Mouse (Mus musculus) forebrain, embryonic 12.5 days (tissue): ENCODE results near the gene Plbd2. TPM values are rescaled to one million over a fixed set of nuclear protein-coding genes. Genes with fewer than 3 reads are reported as not detected.
"Not testable (repeated sequence)": the region's sequence is repeated elsewhere in the genome, so short reads cannot be mapped to it uniquely, and the experiment has no call there.

ENCODE experiments used
- ATAC-seq: fragments of 200-750 bp; cut with Nextera tagmentation; 2 replicates; pipeline ENCODE4 v1.8.0; 2017; ENCODE audit warnings: moderate TSS enrichment; ENCODE audit not compliant: low FRiP score
- H3K27ac ChIP-seq: fragments of 300-500 bp; sonication (generic); 2 replicates; pipeline ENCODE4 v1.5.1; 2016; ENCODE audit warnings: mild to moderate bottlenecking
- H3K27me3 ChIP-seq: fragments of 300-500 bp; sonication (generic); 2 replicates; pipeline ENCODE4 v1.6.1; 2016; ENCODE audit warnings: mild to moderate bottlenecking
- H3K36me3 ChIP-seq: fragments of 300-500 bp; sonication (generic); replicated peaks from 2 replicates; pipeline ENCODE4 v1.6.1; 2016; ENCODE audit warnings: mild to moderate bottlenecking
- H3K4me1 ChIP-seq: fragments of 300-500 bp; sonication (generic); 2 replicates; pipeline ENCODE4 v1.6.1; 2016
- H3K4me2 ChIP-seq: fragments of 300-500 bp; sonication (generic); 2 replicates; pipeline ENCODE4 v1.6.1; 2016; ENCODE audit warnings: mild to moderate bottlenecking, moderate library complexity
- H3K4me3 ChIP-seq: fragments of 300-500 bp; sonication (generic); replicated peaks from 2 replicates; pipeline ENCODE4 v1.5.1; 2016; ENCODE audit warnings: mild to moderate bottlenecking
- H3K9ac ChIP-seq: fragments of 300-500 bp; sonication (generic); 2 replicates; pipeline ENCODE4 v1.6.1; 2016; ENCODE audit warnings: mild to moderate bottlenecking
- H3K9me3 ChIP-seq: fragments of 300-500 bp; sonication (generic); 2 replicates; pipeline ENCODE4 v1.6.1; 2016
- WGBS: fragments of 180-500 bp; shearing (Covaris S2); methylation state at CpG from one replicate; pipeline ENCODE4 v1.1.7; 2016; 5-methylcytosine and 5-hydroxymethylcytosine counted together
- polyA plus RNA-seq: library from polyadenylated mRNA; unstranded; fragments of >200 nt; fragmentation: Nextera tagmentation; extraction: Ambion mirVana; gene quantifications from 2 replicates; pipeline ENCODE4 v1.2.1, GENCODE M21; 2016

Gene Plbd2
- polyA plus RNA-seq, 1 experiment from 2014 or later: 25.9 TPM

DNA sequence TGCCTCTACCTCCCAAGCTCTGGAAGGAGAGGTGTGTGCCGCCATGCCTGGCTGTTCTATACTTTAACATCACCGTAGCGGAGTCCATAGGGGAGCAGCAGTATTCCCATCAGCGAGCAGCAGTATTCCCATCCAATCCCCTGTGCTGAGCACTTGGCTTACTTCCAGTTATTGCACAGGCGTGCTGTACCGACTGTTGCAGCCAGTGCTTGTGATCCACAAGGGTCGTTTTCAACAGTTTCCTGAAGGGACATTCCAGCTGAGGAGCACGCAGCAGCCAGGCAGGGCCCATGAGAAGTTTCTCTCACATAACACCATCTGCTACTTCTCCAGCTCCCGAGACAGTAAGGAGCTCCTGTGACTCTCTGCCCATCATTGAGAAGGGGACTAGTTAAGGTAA is 3.1 kb upstream of the Plbd2 start:
- H3K9me3 ChIP-seq: no peaks in the 10 kb centered on the region
- H3K36me3 ChIP-seq: no peaks in the 10 kb centered on the region
- H3K4me3 ChIP-seq: no peak overlapping the region
- peaks cover 3% of the 10 kb centered on the region for H3K27me3 ChIP-seq
- peaks cover 31% of the 10 kb centered on the region for H3K4me1 ChIP-seq
- no peak overlapping the region for H3K4me2 ChIP-seq
- no peak overlapping the region for H3K9ac ChIP-seq
- no peak overlapping the region for H3K27ac ChIP-seq
- no peak for ATAC-seq
- 75% methylated on average over 9 of the region's 9 CpGs for WGBS

DNA sequence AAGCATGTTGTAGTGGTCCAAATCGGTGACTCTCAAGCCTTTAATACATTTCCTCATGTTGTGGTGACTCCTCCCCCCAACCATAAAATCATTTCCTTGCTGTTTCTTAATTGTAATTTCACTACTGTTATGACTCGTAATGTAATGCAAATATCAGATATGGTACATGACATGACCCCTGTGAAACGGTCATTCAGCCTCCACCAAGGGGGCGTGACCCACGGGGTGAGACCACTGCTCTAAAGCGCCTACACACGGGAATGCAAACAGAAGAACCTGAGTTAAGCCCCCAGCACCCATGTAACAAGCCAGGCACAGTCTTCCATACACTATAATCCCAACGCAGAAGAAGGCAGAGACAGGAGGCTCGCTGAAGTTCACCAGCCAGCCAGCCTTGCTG is 2.4 kb upstream of the Plbd2 start:
- no peak for ATAC-seq
- H3K4me3 ChIP-seq: no peak overlapping the region
- H3K27me3 ChIP-seq: no peaks in the 10 kb centered on the region
- 74% methylated on average over 9 of the region's 9 CpGs for WGBS
- H3K27ac ChIP-seq: no peak overlapping the region
- no peaks in the 10 kb centered on the region for H3K9me3 ChIP-seq
- no peak overlapping the region for H3K9ac ChIP-seq
- H3K4me2 ChIP-seq: no peak overlapping the region
- peaks cover 24% of the 10 kb centered on the region for H3K4me1 ChIP-seq
- H3K36me3 ChIP-seq: no peaks in the 10 kb centered on the region

DNA sequence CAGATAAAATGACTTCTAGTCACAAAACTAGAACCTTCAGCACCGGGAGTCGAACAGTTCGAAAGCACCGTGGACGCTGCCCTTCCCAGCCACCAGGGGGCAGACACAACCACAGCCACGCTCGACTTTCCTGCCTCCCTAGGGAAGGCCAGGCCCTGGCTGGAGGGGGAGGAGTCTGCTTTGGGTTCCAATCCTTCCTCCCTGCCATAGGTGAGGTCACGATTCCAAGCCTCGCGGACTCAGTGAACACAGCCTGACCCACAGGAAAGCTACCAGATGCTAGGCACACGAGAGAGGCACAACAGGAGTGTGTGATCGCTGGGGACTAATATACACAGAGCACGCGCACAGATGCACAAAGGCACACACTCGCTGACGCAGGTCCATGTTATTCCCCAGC is 1.9 kb upstream of the Plbd2 start:
- peak; percentile 27; the same call in 1 of the 2 replicates for ATAC-seq
- Histone ChIP-seq H3K27ac (no peak overlapping the region), H3K4me2 (0 out of 2 replicates have a peak overlapping the region, but pooled peaks have one; percentile 17), H3K9me3 (no peaks in the 10 kb centered on the region), H3K27me3 (no peaks in the 10 kb centered on the region), H3K9ac (no peak overlapping the region), H3K4me1 (peaks cover 20% of the 10 kb centered on the region), H3K4me3 (no peak overlapping the region), H3K36me3 (no peaks in the 10 kb centered on the region)
- 19% methylated on average over 16 of the region's 16 CpGs for WGBS

DNA sequence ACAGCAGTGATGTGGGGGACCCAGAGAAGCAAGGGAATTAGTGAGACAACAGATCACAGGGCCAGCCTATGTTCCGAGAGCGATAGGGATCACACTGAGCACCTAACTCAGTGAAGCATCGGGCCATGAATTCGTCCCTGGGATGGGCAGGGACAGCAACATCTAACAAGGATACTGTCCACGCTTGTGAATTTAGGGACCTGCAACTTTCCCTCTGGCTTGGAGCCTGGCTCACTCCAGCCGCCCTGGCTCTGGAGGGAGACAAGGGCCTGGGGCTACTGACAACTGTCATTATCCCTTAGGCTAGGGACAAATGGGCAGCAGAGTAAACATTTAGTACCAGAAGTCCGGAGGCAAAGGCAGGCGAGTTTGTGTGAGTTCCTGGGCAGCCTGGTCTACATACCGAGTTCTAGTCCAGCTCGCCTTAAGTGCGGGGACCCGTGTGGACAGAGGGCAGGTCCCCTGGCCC is 716 bp downstream of the Plbd2 start:
- 9% methylated on average over 12 of the region's 12 CpGs for WGBS
- no peak for ATAC-seq

DNA sequence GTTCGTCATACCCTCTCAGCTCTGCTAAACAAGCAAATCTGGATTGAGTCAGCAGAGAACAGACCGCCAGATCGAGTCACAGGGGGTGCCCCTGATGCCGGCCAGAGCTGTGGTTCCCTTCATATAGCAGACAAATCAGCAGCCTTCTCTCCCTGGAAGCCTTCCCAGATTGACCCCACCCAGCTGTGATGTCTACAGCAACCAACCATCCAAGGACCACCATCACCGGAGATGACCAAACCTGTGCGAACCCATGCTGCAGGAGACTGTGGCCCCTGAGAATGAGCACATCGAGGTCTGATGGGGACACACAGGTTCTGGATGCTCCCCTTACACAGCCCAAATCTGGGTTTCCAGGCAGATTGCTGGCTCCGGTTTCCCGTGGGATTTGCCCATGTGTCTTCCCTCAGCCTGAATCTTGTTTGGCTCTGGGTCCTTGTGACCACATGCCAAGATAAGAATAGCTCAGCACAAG is 1.2 kb downstream of the Plbd2 start:
- no peak overlapping the region for H3K27ac ChIP-seq
- peak overlapping the region; percentile 90 for H3K4me3 ChIP-seq
- peaks cover 9% of the 10 kb centered on the region; the same call in 1 of the 2 replicates for H3K36me3 ChIP-seq
- no peaks in the 10 kb centered on the region for H3K27me3 ChIP-seq
- H3K4me2 ChIP-seq: peak overlapping the region; percentile 97
- peaks cover 18% of the 10 kb centered on the region for H3K4me1 ChIP-seq
- H3K9me3 ChIP-seq: no peaks in the 10 kb centered on the region
- H3K9ac ChIP-seq: peak overlapping the region; percentile 89; the same call in 1 of the 2 replicates
- WGBS: 72% methylated on average over 9 of the region's 9 CpGs
- ATAC-seq: no peak

More for the DNA sequence above, 716 bp downstream of the Plbd2 start:
- peaks cover 18% of the 10 kb centered on the region for H3K4me1 ChIP-seq
- peaks cover 9% of the 10 kb centered on the region; the same call in 1 of the 2 replicates for H3K36me3 ChIP-seq
- peak overlapping the region; percentile 89 for H3K9ac ChIP-seq
- peak overlapping the region; percentile 97 for H3K4me2 ChIP-seq
- no peaks in the 10 kb centered on the region for H3K9me3 ChIP-seq
- H3K27me3 ChIP-seq: no peaks in the 10 kb centered on the region
- peak overlapping the region; percentile 90 for H3K4me3 ChIP-seq
- H3K27ac ChIP-seq: no peak overlapping the region

DNA sequence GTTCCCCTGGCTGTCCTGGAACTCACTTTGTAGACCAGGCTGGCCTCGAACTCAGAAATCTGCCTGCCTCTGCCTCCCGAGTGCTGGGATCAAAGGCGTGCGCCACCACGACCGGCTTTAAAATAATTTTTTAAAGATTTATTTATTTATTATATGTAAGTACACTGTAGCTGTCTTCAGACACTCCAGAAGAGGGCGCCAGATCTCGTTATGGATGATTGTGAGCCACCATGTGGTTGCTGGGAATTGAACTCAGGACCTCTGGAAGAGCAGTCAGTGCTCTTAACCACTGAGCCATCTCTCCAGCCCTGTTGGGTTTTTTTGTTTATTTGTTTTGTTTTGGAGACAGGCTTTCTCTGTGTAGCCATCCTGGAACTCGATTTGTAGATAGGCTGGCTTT is 2.8 kb downstream of the Plbd2 start:
- H3K27me3 ChIP-seq, H3K9ac ChIP-seq, H3K27ac ChIP-seq, H3K36me3 ChIP-seq, H3K9me3 ChIP-seq, H3K4me3 ChIP-seq, ATAC-seq, H3K4me2 ChIP-seq: not testable (repeated sequence)
- WGBS: 90% methylated on average over 9 of the region's 9 CpGs
- H3K4me1 ChIP-seq: peaks cover 17% of the 10 kb centered on the region

DNA sequence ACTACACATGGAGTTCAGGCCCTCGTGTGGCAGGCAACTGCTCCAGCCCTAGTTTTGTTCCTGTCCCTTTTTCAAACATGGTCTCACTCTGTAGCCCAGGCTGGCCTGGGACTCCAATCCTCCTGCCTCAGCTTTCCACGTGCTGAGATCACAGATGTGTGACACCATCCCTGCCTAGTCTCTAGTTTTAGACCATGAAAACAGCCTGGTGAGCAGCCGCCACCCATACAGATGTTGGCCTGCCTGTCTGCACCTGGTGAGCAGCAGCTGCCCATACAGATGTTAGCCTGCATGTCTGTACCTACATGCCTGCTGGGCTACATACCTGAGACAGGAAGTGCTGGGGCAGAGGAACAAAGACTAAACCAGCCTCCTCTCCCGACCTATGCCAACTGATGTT is 4.2 kb downstream of the Plbd2 start:
- peaks cover 9% of the 10 kb centered on the region for H3K36me3 ChIP-seq
- no peak overlapping the region for H3K27ac ChIP-seq
- no peak overlapping the region for H3K4me2 ChIP-seq
- no peaks in the 10 kb centered on the region for H3K27me3 ChIP-seq
- H3K9me3 ChIP-seq: no peaks in the 10 kb centered on the region
- peaks cover 13% of the 10 kb centered on the region for H3K4me1 ChIP-seq
- no peak for ATAC-seq
- H3K9ac ChIP-seq: no peak overlapping the region
- no peak overlapping the region for H3K4me3 ChIP-seq
- WGBS: 84% methylated on average over 4 of the region's 4 CpGs

DNA sequence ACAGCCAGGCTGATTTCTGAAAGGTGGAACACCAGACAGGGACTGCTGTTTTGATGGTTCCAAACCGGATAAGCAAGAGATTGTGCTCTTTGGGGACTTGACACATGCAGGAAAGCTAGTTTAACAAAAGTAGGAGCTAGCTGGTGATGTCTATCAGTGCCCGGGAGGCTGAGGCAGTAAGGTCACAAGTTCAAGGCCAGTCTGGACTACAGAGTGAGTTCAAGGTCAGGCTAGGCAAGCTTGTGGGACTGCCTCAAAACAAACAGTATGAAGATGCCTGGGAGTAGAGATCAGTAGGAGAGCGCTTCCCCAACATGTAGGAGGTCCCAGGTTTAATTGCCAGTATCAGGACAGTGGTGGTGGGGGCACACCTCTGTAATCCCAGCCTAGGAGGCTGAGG is 6.4 kb downstream of the Plbd2 start:
- no peak overlapping the region for H3K4me2 ChIP-seq
- no peak overlapping the region for H3K27ac ChIP-seq
- H3K4me3 ChIP-seq: no peak overlapping the region
- H3K27me3 ChIP-seq: no peaks in the 10 kb centered on the region
- H3K36me3 ChIP-seq: peaks cover 16% of the 10 kb centered on the region
- 88% methylated on average over 3 of the region's 3 CpGs for WGBS
- ATAC-seq: no peak
- peaks cover 4% of the 10 kb centered on the region for H3K4me1 ChIP-seq
- H3K9me3 ChIP-seq: no peaks in the 10 kb centered on the region
- no peak overlapping the region for H3K9ac ChIP-seq

DNA sequence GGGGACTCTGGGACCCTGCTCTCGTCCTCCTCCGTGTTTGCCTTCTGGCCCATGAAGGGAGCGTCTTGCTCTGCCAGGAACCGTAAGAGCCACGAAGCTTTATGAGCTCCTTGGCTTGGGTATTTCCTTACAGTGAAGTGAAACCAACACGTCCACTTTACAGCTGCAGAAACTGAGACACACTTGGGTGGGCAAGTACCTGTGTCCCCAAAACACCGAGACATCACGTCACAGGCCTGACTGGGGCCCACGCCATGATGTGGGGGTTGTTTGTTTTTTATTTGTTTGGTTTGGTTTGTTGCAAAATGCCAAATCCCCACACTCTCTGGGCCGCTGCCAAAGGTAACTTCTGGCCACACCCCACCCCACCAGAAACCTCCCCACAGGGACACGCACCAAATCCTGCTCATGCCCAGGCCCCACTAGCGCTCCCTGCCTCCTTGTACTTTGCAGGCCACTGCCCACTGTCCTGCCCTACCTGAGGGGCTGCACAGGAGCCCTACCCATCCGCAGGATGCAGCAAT is 7.7 kb downstream of the Plbd2 start:
- H3K9me3 ChIP-seq: no peaks in the 10 kb centered on the region
- WGBS: 88% methylated on average over 13 of the region's 13 CpGs
- no peak overlapping the region for H3K4me2 ChIP-seq
- H3K4me1 ChIP-seq: no peaks in the 10 kb centered on the region
- no peak overlapping the region for H3K27ac ChIP-seq
- ATAC-seq: no peak
- no peak overlapping the region for H3K4me3 ChIP-seq
- H3K27me3 ChIP-seq: no peaks in the 10 kb centered on the region
- H3K9ac ChIP-seq: no peak overlapping the region
- H3K36me3 ChIP-seq: peaks cover 19% of the 10 kb centered on the region

DNA sequence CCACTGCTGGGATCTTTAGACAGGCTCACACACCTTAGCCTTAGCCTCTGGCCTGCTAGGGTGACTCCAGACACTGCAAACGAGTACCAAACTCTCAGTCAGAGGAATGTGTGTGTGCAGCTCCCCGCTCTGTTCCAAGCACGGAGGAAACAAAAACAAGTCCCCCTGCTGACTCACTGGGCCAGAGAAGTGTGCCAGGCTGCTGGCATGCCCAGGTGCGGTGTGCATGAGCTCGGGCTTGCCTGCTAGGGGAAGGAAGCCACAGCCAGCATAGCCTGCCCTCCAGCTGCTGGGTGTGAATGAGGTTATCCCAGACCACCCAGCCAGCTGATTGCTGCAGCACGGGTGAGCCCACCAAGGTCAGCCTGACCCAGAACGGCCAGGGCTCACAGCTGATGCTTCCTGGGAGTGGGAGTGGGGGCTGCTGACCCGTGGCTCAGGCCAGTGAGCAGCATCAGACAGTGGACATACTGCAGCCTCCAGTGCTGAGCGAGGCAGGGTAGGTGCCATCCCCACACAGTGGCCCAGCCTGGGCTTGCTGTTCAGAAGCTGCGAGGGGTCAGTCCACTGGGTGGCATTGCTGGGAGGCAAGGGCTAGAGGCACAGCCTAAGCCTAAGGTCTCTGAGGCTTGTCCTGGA is 8.2 kb downstream of the Plbd2 start:
- Histone ChIP-seq H3K9ac (no peak overlapping the region), H3K4me2 (no peak overlapping the region), H3K36me3 (peaks cover 19% of the 10 kb centered on the region), H3K9me3 (no peaks in the 10 kb centered on the region), H3K27me3 (no peaks in the 10 kb centered on the region), H3K4me3 (no peak overlapping the region), H3K4me1 (no peaks in the 10 kb centered on the region), H3K27ac (no peak overlapping the region)
- 79% methylated on average over 10 of the region's 10 CpGs for WGBS
- no peak for ATAC-seq

DNA sequence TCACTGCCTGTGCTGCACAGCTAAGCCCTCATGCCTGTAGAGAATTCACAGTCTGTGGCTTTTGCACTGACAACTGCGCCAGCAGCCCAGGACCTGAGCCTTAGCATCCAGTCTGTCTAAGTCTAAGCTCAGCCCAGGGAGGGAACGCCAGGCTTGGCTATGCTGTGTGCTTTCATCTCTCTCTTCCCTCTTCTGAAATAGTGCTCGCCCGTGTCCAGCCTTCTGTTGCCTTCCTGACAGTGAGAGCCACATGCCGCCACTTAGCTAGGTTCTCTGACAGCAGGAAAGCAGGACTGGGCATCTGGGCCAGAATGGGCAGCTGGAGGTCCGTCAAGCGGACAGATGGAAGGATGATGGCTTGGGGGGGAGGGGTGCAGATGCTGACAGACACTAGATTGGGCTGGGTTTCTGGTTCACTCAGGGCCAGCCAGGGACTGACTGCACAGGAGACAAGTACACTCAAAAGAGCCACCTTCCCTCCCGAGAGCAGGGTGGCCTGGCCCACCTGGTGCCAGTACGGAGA is 9.5 kb downstream of the Plbd2 start:
- peaks cover 24% of the 10 kb centered on the region for H3K36me3 ChIP-seq
- H3K27me3 ChIP-seq: no peaks in the 10 kb centered on the region
- ATAC-seq: no peak
- WGBS: 85% methylated on average over 9 of the region's 9 CpGs
- no peak overlapping the region for H3K9ac ChIP-seq
- H3K9me3 ChIP-seq: no peaks in the 10 kb centered on the region
- H3K4me1 ChIP-seq: no peaks in the 10 kb centered on the region
- no peak overlapping the region for H3K4me2 ChIP-seq
- H3K4me3 ChIP-seq: no peak overlapping the region
- no peak overlapping the region for H3K27ac ChIP-seq

DNA sequence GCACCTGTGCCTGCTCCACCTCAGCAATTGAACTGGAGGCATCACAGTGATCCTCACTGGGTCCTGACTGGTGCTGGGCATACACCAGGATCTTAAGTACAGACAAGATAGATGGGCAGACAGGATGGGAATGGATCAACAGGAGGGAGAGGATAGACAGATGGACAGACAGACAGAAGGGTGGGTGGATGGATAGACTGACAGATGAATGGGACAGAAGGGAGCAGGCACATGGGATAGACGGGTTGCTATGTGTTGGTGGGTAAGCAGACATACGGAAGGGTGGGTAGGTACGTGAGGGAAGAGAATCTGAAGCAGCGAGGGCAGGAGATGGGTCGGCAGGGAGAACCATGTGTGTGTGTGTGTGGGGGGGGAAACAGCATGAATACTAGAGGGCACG is 10.0 kb downstream of the Plbd2 start:
- peaks cover 21% of the 10 kb centered on the region for H3K36me3 ChIP-seq
- no peaks in the 10 kb centered on the region for H3K27me3 ChIP-seq
- no peak for ATAC-seq
- H3K4me3 ChIP-seq: no peak overlapping the region
- no peak overlapping the region for H3K9ac ChIP-seq
- H3K27ac ChIP-seq: no peak overlapping the region
- no peaks in the 10 kb centered on the region for H3K9me3 ChIP-seq
- 94% methylated on average over 6 of the region's 6 CpGs for WGBS
- H3K4me1 ChIP-seq: no peaks in the 10 kb centered on the region
- no peak overlapping the region for H3K4me2 ChIP-seq

DNA sequence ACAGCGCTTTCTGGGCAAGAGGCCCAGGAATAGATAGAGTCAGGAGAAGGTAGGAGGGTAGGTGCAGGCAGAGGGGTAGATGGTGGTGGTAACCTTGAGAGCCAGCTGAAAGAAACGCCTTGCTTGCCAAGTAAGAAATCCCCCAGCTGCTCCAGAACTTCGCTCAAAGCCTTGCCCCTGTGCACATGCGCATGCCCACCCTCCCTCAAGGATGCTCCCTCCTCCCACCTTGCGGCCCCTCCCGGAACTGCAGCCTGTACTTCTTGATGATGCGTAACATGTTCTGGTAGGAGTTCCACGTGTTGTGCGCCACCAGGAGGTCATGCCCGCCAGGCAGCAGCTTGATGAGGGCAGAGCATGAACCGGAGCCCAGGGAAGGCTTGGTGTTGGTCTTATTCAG is 11.0 kb downstream of the Plbd2 start:
- no peak overlapping the region for H3K4me2 ChIP-seq
- H3K27me3 ChIP-seq: no peaks in the 10 kb centered on the region
- H3K4me3 ChIP-seq: no peak overlapping the region
- H3K27ac ChIP-seq: no peak overlapping the region
- no peak for ATAC-seq
- H3K9me3 ChIP-seq: no peaks in the 10 kb centered on the region
- WGBS: 53% methylated on average over 11 of the region's 11 CpGs
- no peak overlapping the region for H3K9ac ChIP-seq
- H3K36me3 ChIP-seq: peaks cover 20% of the 10 kb centered on the region
- H3K4me1 ChIP-seq: no peaks in the 10 kb centered on the region
